Comparison of ENCODE assay signal across 8 mouse cellular contexts in the genomic region with DNA sequence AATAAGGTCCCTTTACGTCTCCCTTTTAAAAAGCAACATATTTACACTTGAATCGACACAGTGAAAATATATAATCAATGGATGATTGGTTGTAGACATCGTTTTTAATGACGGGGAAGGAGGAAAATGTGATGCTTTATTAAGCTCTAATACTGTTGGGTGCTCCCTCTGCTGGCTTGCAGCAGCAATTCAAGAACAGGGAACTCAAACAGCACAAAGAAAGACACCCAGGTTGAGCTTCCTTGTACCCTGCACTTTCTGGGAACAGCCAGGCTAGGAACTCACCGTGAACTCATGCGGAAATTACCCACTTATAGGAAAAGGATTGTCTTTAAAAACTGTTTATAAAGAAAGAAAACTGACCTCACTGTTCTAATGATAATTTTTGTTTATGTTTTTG.
DNase-seq lines count a peak whose midpoint lies in the region; TF ChIP-seq lines count a peak whose summit lies in the region.

No protein-coding gene starts in this region.

- H3K4me3 ChIP-seq in ES-E14 (ENCODE audit: insufficient read depth in 1 of 2, low read depth in 1 of 2, low read length in 2 of 2, poor library complexity in 1 of 2, severe bottlenecking in 1 of 2) = no peak overlapping the region

- no peaks in the 10 kb centered on the region for H3K9me3 ChIP-seq in ES-E14 (ENCODE audit: control insufficient read depth, insufficient read depth, low read depth, low read length)

- peak; percentile 57 for DNase-seq in layer of hippocampus, adult 11-12 months (ENCODE audit: low spot score)
- DNase-seq in layer of hippocampus, adult 9-10 months (ENCODE audit: low spot score) = no peak
- peak; percentile 8 for DNase-seq in ES-E14 (ENCODE audit: low read depth, low spot score)
- DNase-seq in cerebellum, postnatal 36 days = peak; percentile 25 to 34
- peak; percentile 43 to 58 for DNase-seq in heart, postnatal 10 days
- DNase-seq in kidney, postnatal 36 days = peak; percentile 64 to 75
- peak; percentile 34 for DNase-seq in mesoderm, embryonic 11.5 days (ENCODE audit: low read depth, low spot score)
- DNase-seq in thymus, postnatal 25 days = peak; percentile 15

- H3K9ac ChIP-seq in ES-E14 (ENCODE audit: insufficient read depth, low read depth, low read length, poor library complexity, severe bottlenecking) = no peak overlapping the region

- intact Hi-C loops in heart, postnatal 10 days (cut with DNase I) = loop anchor here (2.0 kb wide), 1 partner anchor 124 kb away; no protein-coding TSS in a partner anchor

- H3K4me1 ChIP-seq in ES-E14 (ENCODE audit: control insufficient read depth in 2 of 2, insufficient read depth in 2 of 2, low read length in 2 of 2, poor library complexity in 1 of 2) = no peaks in the 10 kb centered on the region

- no peak overlapping the region for H3K27ac ChIP-seq in ES-E14 (ENCODE audit: insufficient read depth, low read depth, low read length, poor library complexity, severe bottlenecking)

- in situ Hi-C loops in ES-E14 (cut with MboI; ENCODE audit: low sequenced_read_pairs in 2 of 2, unreplicated experiment in 2 of 2) = no loop called here

- no peaks in the 10 kb centered on the region for H3K36me3 ChIP-seq in ES-E14 (ENCODE audit: control insufficient read depth, insufficient read depth, low read length, poor library complexity, severe bottlenecking)

TF ChIP-seq in ES-E14, 5 proteins besides CTCF, POLR2A, EP300 and RAD21:
- TF ChIP-seq ZNF384 (IDR thresholded peaks at IDR 0.05; ENCODE audit: low read depth, low read length) = no peak
- TF ChIP-seq ZC3H11A (IDR thresholded peaks at IDR 0.05; ENCODE audit: borderline replicate concordance, low read depth, low read length) = peak; percentile 22; the same call in 1 of the 2 replicates
- no peak for TF ChIP-seq MAFK (IDR thresholded peaks at IDR 0.05; ENCODE audit: insufficient read depth, low read depth, low read length)
- no peak for TF ChIP-seq HCFC1 (IDR thresholded peaks at IDR 0.05; ENCODE audit: borderline replicate concordance, insufficient read depth, low read length)
- no peak for TF ChIP-seq CHD2 (IDR thresholded peaks at IDR 0.05; ENCODE audit: low read depth, low read length)
